Mouse (Mus musculus) urinary bladder, adult 2 months (tissue): ENCODE data around the gene St3gal3. TPM values are rescaled to one million over a fixed set of nuclear protein-coding genes. Genes with fewer than 3 reads are reported as not detected.

ENCODE experiments used
- DNase-seq: peaks from one replicate; pipeline ENCODE4 v3.0.0; 2022; ENCODE audit warnings: low spot score
- polyA plus RNA-seq: library from polyadenylated mRNA; depleted of rRNA; stranded (reverse); fragments of >200 nt; gene quantifications from 2 replicates; pipeline ENCODE4 v1.2.3, GENCODE M21; 2012

The St3gal3 gene
- polyA plus RNA-seq, 1 experiment: 22.8 TPM

DNA sequence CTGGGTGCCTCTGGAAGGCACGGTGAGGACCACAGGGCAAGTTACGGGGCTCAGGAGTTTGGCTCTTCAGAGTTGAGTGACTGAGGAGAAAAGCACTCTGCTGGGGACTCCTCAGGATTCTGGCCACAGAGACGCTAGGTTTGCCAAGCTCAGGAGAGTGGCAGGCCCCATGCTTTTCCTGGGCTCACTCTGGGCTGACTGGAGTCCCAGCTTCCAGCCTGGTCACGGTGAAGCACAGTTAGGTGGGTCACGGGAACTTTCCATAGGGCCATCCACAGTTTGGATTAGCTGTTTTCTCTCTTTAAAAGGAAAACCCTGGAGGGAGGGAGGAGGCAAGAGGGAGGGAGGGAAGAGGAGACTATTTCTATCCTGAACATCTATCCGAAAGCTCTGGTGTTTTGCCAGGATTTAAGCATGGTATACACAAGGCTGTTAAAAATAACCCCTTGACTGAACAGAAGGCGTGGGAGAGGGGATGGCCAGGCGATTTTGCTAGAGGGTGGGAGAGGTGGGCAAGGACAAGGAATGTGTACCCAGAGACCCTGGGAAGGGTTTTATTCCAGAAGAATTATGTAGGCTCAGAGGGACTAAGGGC is 149.6 kb downstream of the St3gal3 start:
- DNase-seq: no peak

DNA sequence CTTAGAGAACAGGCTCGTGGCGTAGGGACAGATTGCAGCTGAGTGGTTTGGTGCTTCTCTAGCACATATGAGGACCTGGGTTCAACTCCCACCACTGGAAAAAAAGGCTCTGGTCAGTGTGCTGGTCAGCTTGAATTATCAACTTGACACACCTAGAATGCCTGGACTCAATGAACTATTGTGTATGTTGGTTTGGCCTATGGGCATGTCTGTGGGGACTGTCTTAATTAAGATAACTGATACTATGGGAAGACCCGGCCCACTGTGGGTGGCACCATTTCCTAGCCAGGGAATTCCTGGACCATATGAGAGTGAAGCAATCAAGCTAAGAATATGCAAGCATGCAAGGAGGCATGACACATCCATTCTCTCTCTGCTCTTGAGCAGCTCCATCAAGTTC is 150.5 kb downstream of the St3gal3 start:
- DNase-seq: no peak

DNA sequence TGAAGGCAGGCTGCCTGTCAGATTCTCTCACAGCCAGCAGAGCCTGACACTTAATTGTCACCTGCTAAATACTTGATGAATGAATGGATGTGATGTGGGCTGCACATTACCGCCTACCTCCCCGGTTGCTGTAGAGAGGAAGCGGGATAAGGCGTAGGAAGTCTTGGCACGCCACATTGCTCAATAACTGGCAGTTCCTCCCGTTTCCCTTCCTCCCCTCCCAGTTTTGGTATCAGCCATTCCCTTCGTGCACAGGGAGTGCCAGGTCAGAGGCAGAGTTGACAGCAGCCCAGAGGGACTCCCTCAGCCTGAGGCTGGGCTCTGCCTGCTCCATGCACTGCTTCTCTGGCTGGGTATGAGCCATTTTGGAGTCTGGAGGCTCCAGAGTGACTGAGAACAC is 152.0 kb downstream of the St3gal3 start:
- no peak for DNase-seq

DNA sequence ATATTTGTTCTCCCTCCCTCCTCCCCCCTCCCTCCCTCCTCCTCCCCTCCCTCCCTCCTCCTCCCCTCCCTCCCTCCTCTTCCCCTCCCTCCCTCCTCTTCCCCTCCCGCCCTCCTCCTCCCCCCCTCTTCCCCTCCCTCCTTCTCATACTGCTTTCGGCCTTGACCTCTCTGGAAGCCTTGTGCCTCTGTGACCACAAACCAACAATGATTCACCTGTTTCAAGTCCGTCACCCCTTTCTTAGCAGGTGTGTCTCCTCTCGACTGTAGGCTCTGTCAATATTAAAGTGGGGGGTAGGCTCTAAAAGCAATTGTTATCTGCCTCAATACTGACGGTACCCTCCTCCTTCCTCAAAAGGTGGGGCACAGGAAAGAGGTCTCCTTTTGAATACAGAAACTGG is 153.2 kb downstream of the St3gal3 start:
- no peak for DNase-seq

DNA sequence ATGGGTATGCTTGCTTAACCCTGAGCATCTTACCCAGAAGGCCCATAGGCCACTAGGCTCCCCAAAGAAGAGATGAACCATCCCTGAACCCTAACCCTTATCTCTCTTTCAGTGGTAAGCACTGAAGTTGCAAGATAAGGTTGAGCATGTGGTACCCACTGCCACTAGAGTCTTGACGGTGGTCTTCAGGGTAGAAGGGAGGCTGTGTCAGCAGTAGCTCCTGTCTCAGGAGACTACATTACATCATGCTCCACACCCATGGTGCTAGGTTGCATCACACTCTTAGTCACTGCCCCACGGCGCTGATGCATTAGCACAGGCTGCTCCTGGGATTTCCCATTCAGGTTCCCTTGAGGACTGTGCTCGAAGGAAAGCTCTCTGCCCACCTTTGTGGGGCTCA is 154.6 kb downstream of the St3gal3 start:
- DNase-seq: no peak

DNA sequence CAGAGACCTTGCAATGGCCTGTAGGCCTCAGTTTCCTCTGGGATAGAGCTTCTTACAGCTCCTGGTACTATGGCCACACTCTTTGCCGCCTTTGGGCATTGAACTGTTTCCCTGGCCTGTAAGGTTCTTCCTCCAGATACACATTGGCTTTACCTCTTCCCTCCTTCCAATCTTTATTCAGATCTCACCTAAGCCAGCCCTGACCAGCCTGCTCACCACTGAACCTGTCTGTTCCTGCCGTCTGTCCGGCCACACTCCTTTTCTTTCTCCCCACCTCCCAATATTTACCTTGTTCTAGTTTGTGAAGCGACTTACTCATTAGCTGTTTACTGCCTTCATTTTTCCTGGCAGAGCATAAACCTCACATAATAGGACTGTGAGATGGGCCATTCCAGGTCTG is 155.5 kb downstream of the St3gal3 start:
- no peak for DNase-seq

DNA sequence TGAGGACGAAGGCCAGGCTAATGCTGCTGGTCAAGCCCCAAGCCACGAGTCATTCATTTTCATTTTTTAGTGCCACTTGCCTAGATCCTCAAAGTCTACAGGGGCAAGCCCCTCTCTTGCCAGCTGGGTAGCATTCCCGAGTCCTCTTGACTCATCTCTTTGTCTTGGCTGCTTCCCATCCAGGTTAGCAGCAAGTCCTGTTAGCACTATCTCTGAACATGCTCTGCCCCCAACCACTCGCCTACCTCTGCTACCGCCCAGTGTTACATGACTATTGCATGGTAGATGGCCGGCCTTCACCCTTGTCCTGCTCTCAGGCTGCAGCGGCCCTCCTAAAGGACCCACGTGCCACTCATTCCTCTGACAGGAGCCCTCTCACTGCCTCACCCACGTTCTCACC is 156.4 kb downstream of the St3gal3 start:
- no peak for DNase-seq

DNA sequence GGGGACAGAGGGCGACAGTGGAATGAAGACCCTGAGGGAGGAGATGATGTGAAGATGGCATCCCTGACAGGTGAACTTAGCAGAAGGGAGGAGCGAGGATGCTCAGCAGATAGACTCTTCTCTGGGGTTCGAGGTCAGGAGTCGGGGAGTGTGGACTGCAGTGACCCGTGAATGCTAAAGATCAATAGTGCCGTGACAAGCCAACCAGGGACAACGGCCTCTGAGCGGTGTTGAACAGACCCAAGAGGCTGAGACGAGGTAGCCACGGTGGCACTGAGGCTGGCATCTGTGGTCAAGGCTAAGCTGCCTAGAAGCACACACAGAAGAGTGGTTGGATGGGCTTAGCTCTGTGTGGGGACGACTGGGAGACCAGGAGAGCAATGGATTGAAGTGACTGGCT is 156.9 kb downstream of the St3gal3 start:
- no peak for DNase-seq

DNA sequence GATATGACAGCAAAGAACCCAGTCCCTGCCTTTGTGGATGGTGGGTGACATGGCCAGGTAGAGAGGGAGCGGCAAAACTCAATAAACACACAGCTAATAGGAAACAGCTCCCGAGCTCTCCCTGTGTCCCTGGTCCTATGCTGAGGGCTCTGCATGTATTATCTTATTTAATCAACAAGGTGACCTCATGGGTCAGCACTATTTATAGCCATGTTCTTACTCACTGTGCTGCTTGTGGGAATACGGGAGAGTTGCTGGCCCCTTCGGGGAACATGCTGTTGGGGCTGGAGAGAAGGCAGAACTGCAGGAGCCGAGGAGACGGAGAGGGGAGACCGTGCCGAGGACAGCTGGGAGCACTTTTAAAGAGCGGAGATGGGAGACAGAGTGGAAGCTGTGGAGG is 157.3 kb downstream of the St3gal3 start:
- no peak for DNase-seq

DNA sequence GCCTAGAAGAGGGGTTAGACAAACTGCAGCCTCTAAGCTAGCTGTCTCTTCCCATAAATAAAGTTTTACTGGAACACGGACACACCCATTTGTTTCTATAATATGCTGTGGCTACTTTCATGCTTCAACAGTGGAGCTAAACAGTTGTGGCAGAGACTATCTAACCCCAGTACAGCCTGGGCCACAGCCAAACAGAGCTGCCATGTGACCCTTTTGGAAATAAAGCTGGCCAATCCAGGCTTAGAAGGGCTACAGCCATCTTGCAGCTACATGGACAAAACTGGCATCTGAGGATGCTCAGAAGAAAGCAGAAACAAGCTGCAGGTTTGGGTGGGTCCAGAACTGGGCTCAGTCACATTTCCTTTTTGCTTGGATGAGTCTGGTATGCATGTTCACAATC is 158.9 kb downstream of the St3gal3 start:
- DNase-seq: no peak

DNA sequence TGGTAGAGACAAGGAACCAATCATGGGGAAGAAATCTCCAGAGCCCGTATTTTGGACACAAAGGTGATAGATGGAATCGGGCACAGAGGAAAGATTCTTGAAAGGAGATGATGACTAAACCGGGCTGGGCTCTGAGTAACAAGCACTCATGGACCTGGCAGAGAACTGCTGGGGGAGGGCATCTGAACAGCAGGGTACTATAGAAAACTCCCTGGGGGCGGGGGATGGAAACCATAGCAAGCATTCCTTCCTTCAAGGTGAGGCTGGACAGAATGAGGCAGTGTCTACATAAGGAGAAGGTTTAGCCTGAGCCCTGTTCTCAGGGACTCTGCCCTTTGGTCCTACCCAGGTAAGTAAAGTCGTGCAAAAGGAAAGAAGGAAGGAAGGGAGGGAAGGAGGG is 160.0 kb downstream of the St3gal3 start:
- DNase-seq: no peak

DNA sequence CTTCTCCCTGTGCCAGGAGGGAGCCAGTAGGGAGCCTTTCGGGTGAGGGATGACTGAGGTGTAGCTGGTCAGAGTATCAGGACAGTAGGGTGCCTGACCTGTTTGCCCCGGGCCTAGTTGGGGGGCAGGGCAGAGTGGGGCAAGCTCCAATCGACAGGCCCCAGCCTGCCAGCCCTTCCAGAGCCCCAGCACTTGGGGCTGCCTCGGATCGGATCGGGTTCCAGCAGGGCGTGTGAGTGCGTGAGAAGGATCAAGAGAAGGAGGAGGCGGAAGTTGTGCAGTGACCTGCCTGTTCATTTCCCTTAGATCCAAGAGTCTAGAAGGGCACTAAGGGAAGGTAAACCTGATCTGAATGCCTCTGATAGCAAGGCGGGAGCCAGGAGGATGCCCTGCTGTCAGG is 161.7 kb downstream of the St3gal3 start:
- DNase-seq: no peak

DNA sequence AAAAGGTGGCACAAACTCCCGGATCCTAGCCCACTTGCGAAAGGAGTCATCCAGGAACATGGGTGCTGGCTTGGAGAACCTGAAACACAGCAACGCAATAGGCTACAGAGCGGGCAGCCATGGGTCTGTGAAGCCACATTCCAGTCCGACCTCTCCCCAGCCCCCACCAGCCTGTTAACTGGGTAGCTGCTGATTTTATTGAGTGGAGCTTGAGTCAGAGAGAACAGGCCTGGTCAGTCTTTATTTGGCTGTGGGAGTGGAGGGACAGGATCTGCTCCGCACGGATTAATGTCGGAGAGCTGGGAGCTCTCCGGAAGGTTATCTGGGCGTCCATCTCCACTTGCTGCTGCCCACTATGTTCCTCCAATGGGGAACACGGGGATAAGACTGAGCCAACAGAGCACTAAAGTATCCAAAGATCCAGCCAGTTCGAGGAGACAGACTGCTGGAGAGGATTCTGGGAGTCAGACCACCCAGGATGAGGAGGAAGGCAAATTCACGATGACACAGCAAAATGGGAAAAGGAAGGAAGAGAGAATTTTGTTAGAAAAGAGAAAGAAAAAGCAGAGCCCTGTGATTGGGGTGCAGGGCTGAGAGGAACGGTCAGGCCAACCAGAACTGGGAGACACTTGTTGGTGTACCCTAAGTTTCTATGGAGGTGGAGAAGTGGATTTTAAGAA is 170.2 kb downstream of the St3gal3 start:
- DNase-seq: no peak

DNA sequence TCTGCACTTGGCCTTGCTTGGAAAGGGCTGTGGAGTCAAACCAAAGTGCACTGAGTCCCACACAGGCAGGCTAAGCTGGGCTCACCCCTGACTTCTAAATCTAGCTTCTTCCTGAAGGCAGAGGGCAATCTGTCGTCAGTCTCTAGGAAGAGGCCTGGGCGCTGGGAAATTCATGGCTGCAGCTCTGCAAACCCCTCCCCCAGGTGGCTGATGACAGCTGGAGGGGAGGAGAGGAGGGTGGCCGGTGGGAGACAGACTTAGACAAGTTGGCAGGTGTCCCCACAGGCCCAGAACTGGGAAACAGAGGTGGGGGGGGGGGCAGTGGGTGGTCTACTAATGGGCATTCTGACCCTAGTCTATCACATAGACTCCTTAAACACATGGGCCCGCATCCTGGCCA is 177.2 kb downstream of the St3gal3 start:
- no peak for DNase-seq

DNA sequence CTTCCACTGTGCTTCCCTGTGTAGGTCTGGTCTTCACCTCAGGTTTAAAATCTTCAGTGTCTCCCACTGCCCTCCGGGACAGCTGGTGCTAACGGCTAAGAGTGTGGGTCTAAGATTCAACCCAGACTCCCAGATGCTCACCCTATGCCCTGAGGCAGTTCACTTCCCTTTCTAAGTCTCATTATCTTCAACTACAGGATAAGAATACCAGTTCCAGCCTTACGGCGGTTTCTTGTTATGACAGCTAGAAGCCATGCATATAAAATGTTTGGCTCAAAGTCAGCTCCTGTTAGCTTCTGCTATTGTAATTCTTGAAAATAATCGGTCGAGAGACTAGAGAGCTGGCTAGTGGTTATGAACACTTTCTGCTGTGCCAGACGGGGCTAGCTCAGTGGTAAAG is 187.2 kb downstream of the St3gal3 start:
- no peak for DNase-seq

DNA sequence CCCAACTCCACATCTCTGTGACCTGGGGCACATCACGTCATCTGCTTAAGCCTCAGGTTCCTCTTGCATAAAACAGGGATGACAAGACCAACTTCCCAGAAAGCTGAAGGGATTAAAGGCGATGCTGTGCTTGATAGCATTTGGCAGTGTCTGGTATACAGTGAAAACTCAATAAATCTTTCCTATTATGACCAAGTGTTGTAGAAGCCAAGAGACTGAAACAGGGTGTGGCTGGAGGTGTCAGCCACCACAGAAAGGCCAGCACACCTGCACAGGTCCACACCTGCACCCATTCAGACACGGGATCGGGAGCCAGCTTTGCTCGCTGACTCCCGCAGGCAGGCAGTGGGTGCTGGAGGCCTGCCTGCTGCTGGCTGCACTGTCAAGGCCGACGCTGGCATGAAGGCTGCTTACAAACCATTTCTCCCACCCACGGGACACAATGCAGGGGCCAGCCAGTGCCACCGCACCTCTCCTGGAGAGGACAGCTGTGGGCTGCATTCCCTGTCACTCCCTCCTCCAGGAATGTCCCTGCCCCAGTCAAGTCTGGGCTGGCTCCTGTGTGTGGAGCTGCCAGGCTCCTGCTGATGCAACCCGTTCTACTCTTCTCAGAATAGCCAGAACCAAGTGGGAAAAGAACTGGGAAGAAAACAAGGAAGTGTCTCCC is 187.9 kb downstream of the St3gal3 start:
- DNase-seq: peak; percentile 39

DNA sequence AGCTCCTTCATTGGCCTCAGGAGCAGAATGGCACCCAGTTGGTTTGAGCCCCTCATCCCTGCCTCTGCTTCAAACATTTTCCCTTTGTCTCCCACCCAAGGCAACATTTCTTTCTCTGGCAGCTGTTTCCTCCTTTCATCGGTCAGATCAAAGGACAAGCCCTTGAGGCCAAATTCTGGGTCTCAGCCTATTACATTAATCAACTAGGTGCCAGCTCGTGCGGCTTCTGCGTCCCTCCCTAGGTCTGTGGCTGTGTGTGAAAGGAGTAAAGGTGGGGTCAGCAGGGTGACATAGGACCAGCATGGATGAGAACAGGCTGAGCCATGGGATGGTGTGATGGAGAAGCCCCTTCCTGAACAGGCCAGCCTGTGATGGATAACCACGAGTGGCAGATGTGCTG is 191.4 kb downstream of the St3gal3 start:
- no peak for DNase-seq

DNA sequence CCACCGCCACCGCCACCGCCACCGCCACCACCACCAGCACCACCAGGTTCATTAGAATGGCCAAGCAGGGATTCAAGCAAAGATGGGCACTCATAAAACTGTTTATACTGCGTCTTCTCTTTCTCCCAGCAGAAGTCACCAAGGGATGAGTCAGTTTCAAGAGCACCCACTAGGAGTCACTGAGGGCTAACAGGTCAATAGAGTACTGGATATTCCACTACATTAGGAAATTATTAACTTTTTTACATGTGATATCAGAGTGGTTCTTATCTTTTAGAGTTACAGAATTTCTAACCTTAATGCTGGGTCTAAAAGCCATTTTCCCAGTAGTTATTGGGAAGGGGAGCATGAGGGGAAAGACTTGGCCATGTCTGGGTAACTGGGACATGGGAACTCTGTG is 197.8 kb downstream of the St3gal3 start:
- no peak for DNase-seq

DNA sequence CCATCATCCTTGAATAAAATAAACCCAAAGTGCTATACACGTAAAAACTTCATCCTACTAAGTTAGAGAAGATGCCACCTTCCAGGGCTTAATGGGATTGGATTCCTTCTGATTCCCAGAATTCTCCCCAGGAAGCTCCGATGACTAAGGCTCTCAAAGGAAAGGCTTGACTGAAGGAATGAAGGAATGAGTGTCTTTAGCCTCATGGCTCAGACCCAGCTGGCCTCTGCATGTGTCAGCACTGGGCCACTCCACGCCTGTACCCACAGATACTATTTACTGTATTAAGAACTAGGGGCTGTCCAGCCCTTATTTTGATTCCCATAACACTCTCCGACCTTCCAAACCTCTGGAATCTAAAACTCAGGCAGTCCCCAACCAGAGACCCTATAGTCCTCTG is 200.6 kb downstream of the St3gal3 start:
- no peak for DNase-seq

DNA sequence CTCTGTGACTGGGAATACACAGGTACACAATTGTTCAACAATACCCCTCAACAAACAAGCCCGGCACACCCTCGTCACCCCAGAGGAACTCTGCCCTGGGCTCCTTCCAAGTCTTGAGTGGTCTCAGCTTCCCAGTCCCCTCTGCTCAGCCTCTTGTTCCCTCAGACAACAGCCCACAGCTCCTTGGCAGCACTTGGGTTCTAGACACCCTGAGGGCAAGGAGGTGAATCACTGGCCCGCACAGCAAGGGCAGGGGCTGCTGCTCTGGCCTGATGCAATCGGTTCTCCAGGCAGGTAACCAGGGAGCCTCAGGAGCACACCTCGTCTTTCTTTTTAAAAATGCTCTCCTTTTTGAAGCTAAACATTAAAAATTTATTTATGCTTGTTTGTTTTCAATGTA is 201.5 kb downstream of the St3gal3 start:
- DNase-seq: no peak

DNA sequence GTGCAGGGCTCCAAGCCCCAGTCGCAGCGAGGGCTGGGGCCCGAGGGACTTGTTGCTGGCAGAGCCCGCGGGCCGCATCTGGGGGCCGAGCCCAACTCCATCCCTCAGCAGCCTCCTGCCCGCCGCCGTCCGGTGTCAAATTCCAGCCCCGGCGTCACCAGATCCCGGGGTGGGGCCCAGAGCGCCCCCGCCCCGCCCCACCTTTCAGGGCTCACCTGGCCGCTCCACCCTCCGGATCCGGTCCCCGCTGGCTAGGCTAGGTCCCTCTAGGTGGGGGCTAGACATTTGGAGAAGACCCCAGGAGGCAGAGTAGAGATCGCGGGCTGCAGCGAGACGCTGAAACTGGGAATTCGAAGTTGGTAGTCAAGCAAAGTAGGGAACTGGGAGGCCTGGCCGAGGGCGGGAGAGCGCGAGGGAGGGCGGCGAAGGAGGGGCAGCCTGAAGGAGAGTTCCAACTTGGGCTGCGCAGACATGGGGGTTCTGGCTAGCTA is 205.3 kb downstream of the St3gal3 start, which contains the start of gene Artn:
Artn (minus strand) TSS at position 373 of the 491 bp plus-strand sequence.
- DNase-seq: peak; percentile 67

DNA sequence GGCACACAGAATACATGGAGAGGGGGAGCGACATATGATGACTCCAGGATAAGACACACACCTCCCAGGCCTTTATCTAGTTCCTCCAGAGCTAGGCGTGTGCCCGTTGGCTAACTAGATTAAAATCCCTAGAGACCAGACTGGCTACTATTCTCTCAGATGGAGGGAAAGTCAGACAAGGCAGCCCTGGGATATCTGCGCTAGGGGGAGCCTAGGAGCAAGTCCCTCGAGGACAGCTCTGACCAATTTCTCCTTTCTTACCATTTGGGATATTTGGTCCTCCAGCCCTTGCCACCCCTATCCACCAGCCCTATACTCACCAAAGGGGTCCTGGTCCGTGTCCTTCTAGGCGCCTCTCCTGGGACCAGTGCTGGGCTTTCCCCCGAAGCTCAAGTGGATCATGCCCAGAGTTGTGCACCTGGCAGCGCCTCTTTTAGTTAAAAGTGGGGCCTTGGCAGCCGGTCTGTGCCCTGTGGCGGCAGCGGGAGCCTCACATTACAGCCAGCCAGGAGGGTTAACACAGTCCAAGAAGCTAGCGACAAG is 205.9 kb downstream of the St3gal3 start:
- peak; percentile 33 for DNase-seq

DNA sequence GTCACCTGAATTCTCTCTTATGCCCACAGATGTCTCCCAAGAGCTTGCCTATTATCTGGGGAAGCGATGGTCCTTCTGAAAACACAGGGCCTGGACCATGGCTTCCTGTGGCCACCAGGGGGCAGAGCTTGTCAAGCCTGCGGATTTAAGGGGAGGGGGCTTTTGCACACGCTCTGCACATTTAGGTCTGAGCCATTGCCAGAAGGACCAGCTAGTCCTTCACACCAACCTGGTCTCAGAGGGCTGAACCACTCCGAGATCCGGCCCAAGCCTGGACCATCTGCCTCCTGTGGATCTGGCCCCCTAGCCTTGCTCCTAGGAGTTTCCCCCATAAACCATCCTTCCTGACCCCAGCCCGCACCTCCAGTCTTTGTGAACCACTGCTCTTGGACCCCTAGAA is 206.5 kb downstream of the St3gal3 start:
- DNase-seq: no peak
